Mouse (Mus musculus): ENCODE results near the gene Tmem136.

DNA sequence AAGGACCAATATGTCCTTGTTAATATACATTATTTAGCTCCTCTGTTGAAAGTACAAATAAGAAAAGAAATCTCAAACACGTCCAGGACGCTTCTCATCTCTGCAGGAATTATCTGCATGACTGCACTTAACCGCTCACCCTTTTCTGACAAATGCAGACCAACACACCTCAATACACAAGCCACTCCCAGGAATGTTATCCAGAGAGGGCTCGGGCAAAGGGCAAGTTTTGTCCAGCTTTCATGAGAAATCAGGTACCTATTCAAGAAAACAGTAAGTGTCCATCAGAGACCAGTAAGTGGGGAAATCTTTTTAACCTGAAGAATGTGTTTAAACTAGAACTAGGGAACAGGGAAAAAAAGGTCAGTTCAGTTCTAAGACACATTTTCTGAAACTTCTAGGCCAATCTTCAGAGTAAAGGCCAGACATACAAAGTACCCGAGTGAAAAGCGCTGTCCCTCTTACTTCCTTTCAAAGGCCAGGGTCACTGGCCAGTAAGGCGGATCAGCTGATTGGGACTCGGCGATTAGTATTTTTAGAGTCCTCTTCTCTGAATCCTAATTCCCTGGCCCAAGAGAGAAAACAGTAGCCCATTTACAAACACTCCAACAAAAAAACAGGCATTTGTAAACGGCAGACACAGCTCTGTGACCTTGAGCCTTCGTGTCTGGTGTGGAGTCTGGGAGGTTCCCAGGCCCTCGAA is 788 bp downstream of the Tmem136 start:
- TF ChIP-seq USF1 (IDR thresholded peaks at IDR 0.05; ENCODE audit: low read depth) (no peak), POLR2AphosphoS2 (IDR thresholded peaks at IDR 0.05; ENCODE audit: insufficient read length, low read depth) (no peak)

Data from myocyte (in vitro differentiated cells).